Mouse (Mus musculus) left cerebral cortex, adult 11 months (tissue): ENCODE measurements around the gene Calr.

ENCODE experiments used
- DNase-seq: peaks from one replicate; pipeline ENCODE4 v3.0.0; 2022; ENCODE audit warnings: low spot score

Gene Calr

DNA sequence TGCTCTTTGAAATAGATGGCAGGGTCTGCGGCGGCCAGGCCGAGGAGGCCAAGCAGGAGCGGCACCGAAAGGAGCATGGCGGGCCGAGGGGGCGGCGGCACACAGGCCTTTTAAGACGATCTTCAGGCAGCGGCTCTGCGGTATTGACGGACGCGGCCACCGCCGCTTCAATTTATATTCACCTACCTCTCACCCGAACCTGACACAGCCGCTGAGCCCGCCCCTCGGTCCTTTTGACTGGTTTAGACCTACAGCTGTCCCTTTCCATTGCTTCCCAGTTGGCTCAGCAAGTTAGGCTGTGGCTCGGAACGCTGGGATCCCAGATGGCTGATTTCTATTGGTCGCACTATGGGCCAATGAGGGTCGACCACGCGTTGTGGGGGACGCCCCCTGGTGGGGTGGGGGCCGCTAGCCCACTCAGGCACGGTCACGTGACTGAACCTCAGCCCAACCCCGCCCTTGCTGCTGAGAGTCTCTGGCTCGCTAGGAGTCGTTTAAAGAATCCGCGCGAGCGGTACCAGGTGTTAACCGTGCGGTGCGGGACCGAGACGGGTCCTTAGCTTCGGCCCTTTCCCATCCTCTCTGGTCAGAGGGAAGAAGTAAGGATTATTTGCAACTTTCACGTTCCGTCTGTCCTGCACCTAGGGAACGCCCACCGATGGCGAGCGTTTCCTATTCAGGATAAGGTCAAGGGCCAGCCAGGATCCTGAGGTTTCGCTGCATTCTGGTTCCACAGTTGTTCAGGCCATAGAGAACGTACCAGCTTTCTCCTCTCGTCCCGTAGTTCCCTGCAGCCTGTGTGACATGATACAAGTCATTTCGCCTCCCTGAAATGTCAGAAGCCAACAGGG is at the start of gene Calr:
TSS of gene Calr (minus strand) at position 213 of the 851 bp plus-strand sequence.
- peak; percentile 100 for DNase-seq

DNA sequence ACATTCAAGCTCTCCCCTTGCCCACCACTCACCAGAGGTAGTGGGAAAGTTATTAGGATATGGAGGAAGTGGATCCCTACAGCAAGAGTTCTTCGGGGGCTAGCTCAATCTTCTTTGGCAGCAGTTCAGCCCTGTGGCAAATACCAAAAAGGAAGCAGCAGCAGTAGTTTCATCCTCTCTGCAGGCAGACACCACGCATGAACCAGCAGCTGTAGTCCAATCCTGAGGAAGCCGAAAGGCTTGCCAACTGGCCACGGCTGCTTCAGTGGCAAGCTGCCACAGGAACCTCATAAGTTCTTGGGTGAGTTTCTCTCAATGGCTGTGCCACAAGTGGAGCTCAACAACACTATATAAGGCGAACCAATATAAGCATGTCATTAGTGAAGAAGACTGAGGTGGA is 49.2 kb upstream of the Calr start:
- no peak for DNase-seq

DNA sequence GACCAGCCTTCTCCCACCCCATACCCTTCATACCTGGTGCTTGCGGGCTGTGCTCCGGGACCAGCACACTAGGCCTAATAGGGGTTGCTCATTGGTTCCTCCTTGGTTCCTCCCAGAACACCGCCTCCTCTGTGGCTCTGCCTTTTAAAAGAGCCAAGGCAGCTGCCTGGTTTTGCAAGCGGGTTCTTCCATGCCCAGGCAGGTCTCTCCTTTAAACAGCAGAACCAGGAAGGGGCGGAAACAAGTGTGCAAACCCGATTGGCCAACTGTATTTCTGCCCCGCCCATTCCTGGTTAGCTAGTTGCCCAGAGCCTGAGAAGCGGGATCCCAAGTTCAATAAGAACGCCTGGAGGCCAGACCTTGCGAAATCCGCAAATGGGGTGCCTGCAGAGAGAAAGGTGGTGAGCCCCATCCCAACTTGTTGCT is 47.0 kb upstream of the Calr start, which contains the start of gene Gcdh:
TSS of gene Gcdh (minus strand) at position 213 of the 426 bp plus-strand sequence.
- DNase-seq = peak; percentile 90

DNA sequence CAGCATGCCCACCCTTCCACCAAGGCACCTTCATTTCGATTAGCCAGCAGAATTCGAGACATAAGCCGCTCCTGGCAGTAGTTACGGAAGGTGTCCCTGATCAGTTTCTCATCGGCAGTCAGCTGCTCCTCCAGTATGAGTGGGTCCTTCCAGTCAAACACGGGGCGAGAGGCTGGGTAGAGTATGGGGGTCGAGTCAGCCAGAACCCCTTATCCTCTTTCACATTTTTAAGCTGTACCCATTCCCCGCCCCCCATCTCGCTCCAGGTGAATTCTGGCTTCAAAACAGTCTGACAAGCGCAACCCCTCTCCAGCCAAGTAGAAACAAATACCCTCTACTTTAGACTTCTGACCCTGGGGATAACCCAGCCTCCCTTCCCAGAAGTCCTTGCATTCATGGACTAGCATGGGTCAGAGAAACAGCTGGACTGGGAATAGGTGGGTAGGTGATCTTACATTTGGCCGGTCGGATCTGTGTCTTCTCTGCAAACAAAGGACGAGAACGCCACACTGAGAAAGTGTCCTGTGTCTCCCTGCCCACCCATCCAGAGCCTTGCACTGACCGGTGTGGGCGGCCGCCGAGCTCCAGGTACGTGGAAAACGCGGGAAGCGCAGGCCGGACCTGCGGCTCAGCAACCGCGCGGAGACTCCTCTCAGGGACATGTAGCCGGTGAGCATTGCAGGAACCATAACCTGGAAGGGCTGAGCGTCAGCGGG is 46.4 kb upstream of the Calr start:
- no peak for DNase-seq

DNA sequence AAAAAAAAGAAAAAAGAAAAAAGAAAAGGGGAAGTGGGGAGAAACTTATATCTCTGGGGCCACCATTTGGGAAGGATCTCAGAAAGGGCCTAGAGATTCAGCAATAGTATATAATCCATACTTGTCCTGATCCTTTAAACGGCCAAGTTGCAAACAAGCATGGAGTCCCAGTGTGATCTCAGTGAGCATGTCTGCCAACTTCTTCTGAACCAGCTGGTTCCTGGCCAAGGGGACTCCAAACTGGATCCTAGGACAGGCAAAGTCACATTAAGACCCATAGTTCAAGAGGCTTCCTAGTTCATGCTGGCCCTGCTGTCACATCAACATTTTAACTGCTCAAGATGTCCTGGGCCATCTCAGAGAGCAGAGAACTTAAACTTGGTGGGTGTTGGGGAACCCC is 42.4 kb upstream of the Calr start:
- DNase-seq = no peak

DNA sequence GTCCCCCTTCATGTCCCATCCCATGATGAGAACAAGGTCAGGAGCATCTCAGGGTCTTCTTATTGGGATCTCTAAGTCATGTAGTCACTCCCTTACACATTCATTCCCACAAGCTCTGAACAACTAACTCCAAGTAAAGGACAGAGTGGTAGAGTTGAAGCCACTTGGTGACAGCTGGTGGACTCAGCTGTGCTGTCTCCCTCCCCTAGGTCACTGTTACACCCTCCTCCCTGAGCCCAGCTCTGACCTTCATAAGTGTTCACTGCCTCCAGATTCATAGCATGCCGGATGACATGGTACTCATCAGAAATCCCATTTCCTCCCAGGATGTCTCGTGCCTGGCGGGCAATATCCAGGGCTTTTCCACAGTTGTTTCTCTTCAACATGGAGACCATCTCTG is 41.5 kb upstream of the Calr start:
- no peak for DNase-seq

DNA sequence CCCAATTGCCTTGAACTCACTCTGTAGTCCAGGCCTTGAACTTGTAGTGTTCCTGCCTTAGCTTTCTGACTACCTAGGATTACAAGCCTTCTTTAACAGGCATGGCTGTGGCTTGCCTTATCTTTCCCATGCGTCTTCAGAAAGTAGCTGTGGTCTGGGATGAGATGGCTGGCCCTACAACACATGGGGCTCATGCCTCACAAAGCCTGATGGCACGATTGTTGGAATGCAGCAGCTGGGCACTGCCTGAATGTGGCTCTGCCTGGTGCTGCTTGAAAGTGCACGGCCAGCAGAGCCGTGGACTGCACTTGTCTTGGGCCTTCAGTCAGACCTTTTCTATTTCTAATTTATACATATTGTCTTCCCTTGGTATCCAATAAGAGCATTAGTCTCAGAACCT is 38.0 kb upstream of the Calr start:
- DNase-seq = no peak

DNA sequence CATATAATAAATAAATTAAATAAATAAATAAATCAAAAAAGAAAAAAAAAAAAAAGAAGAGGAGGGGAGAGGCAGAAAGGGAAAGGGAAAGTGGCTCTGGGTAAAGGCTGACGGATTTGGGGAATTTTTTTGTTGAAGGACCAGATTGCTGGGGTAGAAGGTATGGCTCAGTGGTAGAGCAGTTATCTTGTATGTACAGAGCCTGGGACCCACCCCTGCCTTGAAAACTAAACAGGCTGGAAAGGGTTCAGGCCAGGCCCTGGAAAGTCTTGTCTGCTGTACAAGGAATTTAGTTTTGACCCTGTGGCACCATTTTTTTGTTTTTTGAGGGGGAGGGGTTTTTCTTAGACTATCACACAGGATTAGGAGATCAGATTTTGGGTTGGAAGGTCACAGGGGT is 32.2 kb upstream of the Calr start:
- no peak for DNase-seq

DNA sequence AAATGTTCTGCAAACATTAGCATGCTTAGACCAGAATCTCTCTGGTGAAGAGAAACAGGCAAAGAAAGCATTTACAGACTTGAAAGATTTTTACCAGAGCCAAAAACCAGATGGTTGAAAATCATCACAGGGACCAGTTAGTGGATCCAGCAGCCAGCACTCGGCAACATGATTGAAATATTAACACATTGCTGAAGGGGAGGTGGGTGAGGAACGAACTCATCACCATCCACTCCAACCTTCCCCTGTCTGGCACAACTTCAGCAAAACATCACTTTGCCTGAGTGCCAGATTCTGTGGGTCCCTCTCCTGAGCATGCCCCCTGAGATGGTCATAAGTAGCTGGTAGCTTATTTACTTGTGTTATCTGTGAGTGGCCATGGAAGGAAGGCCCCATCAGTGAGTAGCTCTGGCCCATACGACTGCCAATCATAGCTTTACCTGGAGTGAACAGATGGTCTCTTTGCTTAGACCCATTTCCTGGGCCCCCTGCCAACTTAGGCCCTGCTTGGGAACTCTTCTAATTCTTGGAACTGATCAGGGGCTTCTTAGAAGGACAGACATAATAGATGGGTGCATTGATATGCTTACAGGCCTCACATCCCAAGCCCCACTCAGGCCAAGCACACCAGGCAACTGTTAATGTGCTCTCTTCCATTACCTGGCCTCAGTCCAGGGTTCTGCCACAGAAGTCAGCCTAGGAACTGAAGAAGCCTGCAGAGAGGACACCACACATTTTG is 30.7 kb upstream of the Calr start:
- no peak for DNase-seq

DNA sequence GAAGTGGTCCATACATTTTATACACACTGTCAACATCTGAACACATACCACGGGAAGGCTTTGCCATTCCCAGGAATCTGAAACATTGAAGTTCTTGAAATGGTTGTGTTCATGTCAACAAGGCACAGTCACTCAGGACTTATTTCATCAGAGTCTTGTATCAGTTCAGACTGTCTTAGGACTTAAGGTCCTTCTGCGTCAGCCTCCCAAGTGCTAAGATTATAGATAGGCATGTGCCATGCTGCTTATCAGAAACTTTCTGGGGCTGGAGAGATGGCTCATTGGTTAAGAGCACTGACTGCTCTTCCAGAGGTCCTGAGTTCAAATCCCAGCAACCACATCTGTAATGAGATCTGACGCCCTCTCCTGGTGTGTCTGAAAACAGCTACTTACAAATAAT is 27.6 kb upstream of the Calr start:
- DNase-seq = no peak

DNA sequence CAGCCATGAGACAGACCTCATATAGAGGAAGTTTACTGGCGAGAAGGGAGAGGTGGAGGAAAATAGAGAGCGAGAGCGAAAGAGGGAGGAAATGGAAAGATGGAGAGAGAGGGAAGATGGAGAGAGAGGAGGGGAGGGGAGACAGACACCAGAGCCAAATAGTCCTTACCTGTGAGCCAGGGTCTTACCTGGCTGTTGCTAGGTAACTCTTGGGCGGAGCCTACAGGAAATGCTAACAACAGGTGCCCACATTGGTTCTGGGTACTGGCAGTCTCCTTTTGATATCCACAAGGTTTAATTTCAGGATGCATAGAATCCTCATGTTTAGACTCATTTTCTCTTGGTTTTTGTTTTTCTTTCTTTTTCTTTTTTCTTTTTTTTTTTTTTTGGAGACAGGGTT is 26.3 kb upstream of the Calr start:
- no peak for DNase-seq

DNA sequence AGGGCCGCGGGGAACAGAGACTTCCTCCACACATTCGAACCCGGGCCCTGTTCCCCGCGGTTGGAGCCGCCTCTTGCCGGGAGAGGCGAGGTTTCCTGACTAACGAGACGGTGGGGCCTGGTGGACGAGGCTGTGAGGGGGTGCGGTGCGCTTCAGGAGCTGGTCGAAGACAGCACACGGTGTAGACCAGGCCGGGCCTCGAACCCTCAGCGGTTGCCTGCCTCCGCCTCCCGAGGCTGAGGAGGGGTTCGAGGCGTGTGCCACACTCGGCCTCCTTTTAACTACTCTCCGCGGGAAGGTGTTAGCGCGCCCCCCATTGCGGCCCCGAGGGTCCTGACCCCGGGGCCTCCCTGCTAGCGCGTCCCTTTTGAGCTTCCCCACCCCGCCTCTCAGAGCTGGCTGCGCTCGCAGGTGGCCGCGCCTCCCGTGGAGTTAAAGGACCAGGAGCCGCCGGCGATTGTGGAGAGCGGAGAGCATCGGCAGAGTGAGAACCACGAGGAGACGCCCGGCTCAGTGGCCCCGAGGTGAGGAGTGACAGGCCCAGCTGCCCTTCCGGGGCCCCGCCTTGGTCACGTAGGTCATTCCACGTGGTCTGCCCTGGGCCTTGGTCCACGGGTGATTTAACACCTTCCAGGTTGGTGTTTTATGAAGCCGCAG is 25.7 kb upstream of the Calr start:
- DNase-seq = no peak

DNA sequence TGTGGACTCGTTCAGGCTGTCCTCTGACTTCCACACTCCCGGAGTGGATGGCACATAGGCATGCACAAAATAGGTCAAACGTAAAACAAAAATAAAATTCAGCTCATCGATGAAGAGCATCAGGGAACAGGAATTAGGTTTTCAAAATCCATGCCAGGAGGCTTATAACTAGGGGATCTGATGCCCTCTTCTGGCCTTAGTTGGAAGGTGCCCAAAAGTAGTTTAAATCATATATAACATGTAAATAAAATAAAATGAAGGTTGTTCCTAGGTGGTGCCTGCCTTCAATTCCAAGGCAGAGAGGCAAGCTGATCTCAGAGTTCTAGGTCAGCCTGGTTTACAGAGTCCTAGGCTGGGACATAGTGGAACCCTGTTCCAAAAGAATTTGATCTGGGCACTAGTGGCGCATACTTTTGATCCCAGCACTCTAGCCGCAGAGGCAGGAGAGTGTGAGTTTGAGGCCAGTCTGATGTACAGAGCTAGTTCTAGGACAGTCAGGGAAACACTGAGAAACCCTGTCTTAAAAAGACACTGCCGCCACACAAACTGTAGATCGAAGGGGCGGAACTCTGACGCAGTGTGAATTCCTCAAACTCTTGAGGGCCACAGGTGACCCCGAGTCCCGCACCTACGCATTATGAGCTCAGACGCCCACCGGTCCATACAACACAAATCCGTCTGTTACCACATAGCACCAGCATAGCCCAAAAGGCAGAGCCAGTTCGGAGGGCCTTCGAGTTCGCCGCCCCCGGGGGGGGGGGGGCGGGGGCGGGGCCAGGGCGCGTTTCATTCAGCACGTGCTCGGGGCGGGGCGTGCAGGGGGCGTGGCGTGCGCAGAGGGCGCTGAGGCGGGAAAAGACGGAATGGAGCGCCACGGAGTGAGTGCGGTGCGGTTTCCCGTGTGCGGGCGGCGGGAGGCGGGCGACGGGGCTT is 24.9 kb upstream of the Calr start, which contains the start of gene Syce2:
TSS of gene Syce2 (plus strand) at position 736 of the 933 bp plus-strand sequence.
- no peak for DNase-seq

DNA sequence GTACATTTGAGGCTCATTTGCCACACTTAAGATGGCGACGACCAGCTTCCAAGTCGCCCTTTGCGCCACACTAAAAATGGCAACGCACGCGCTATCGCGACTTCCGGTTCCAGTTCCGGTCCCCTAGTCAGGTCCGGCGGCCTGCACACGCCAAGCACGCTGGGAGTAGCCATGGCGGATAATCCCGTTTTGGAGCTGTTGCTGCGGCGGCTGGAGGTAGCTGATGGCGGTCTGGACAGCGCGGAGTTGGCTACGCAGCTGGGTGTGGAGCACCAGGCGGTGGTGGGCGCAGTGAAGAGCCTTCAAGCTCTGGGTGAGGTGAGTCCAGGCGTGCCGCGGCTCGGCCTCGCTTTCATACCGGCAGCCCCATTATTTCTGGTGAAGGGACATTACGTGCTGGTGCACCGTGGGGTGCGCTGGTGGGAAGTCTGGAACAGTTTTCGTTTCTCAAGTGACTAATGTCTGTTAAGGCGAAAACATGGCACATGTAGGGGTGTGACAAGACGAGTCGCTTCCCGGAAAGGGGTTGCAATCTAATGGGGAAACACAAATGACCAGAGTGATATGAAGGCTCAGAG is 10.2 kb upstream of the Calr start, which contains the start of gene Farsa:
TSS of gene Farsa (plus strand) at position 126 of the 578 bp plus-strand sequence.
- peak; percentile 80 for DNase-seq

DNA sequence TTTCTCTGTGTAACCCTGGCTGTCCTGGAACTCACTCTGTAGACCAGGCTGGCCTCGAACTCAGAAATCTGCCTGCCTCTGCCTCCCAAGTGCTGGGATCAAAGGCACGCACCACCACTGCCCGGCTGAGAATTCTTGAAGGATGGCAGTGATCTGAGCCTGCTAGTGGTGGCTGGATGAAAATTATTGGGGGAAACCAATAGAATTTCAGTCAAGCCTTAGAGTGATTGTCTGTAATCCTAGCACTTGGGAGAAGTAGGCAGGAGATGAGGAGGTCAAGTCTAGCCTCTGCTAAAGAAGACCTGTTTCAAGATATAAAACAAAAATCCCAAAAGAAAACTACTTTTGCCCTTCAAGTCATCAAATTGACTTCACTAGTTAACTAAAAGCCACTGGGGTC is 9.7 kb upstream of the Calr start:
- DNase-seq = no peak

DNA sequence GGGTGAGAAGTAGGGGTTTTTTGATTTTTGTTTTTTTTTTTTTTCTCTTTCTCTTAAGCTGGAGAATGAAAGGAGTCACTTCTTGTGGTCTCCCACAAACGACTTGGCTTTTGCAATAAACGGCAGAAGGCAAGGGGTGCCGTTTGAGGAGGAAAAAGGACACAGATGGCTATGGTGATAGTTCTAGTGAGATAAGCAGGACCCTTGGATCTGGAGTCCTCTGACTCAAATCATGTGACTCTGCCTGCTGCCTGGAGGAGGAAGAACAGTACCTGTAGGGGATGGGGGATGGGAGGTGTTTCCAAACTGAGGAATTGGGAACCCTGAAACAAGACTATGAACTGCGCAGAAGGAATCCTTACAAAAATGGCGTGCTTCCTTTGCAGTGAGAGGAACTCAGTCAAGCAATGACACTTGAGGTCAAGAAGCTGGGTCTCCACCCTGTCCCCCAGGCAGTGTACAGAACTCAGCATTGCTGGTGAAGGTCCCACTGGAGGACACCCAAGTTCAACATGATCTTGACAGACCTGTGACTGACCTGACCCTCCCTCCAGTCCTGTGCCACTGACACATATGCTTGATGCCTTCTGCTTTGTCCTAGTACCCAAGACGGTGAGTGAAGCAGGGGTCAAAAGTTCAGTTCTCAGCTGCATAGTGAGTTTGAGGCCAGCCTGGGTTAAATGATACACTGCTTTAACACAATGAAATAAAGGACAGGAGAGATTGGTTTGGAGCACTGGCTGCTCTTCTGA is 1.1 kb upstream of the Calr start:
- DNase-seq = no peak

DNA sequence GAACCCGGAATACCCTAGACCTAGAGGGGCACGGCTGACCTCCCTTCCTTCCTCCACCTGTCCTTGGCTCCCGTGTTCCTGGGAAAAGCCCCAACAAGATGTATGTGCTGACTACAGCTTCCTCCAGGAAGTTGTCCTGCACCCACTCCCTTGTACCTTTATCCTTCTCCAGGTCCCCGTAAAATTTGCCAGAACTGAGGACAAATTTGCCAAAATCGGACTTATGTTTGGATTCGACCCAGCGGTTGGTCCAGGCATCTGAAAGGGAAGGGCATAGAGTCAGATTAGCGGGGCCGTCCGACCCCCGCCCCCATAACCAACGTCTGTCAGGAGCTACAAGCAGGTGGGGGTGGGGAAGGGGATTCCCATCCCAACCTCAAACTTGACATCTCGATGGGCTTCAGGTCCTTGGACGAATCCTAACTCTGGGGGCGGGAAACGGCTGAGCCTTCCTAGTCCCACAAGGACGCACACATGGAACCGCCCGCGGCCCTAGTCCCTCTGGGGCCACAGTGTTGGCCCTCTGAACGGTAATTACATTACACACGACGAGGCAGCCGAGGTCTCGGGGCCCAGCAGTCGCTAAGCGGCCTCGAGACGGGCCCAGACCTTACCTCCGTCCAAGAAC is 526 bp downstream of the Calr start:
- DNase-seq = no peak

DNA sequence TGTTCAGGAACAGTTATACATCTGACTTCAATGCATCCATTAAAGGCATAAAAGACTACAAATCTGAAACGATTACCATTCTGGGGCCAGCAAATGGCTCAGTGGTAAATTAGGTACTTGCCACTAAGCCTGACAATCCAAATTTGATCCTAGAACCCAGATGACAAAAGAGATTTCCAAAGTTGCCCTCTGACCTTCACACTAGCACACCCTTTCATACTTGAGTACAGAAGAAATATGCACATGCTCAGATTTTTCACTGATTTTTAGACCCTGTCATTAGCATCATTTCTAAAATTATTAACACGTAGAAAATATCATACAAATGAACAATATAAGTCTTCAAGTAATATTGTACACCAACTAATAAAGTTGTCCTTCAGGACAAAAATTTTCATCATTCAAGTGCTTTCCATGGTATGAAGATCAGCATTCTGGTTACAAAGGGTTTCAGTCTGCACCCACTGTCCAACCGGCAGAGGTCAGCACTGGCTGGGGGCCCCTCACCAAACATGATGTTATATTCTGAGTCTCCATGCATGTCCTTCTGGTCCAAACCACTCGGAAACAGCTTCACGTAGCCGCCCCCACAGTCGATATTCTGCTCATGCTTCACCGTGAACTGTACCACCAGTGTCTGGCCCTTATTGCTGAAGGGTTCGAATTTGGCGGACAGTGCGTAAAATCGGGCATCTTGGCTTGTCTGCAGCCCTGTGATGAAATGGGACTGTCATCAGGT is 1.2 kb downstream of the Calr start:
- no peak for DNase-seq
